Mouse (Mus musculus) liver, adult (tissue): ENCODE results near the gene Prss40.

Experiments
- GATA4 ChIP-seq: IDR thresholded peaks from 2 replicates; pipeline ENCODE4 v1.6.1; 2014; ENCODE audit warnings: mild to moderate bottlenecking, low read length; ENCODE audit not compliant: insufficient replicate concordance

Gene Prss40

GRCm38 (mm10) chr1:34505307-34505706, 55.4 kb downstream of the Prss40 start:
- TF ChIP-seq GATA4, result no peak

- TF ChIP-seq GATA4, result no peak
Observed at GRCm38 (mm10) chr1:34502991-34503390, 57.8 kb downstream of the Prss40 start.
